Comparison of ENCODE assay signal across 10 mouse cellular contexts in genomic region chr2:161138672-161139536, GRCm38 (mm10). TPM values are rescaled to one million over a fixed set of nuclear protein-coding genes. Genes with fewer than 3 reads are reported as not detected.
DNase-seq lines count a peak whose midpoint lies in the region; ATAC-seq lines count a peak whose summit lies in the region.
"Had no signal": no experiment of that assay in that cellular context is flagged by ENCODE, and none has a peak within 500 bp of the region (broad histone marks: within the 10 kb centered on the region; RNA-seq: fewer than 3 reads in every experiment).

No protein-coding gene starts in this region.

- peak; percentile 96 for ATAC-seq in frontal cortex, adult (ENCODE audit: low TSS enrichment)
- ATAC-seq: forebrain, embryonic 15.5 days had no signal

- DNase-seq in frontal cortex, postnatal 10 days (ENCODE audit: low spot score in 2 of 2), result no peak
- DNase-seq in right cerebral cortex, postnatal 25 days, result peak; percentile 62
- DNase-seq in right cerebral cortex, postnatal 4 days, result no peak
- DNase-seq in kidney, postnatal 14 days, result peak; percentile 26
- peak; percentile 51 for DNase-seq in telencephalon, adult 2 months (ENCODE audit: low read depth, low spot score)
- DNase-seq in adrenal gland, postnatal 10 days, result no peak
- DNase-seq in neural tube, embryonic 10.5 days (ENCODE audit: extremely low spot score, low spot score), result no peak
- DNase-seq: thymus, adult 2 months had no signal

RNA-seq across cellular contexts. Expression of gene Chd6, which starts 30.0 kb away (rescaled TPM):
- 10 to 100 TPM; 34.6 to 48.6 TPM for total RNA-seq in adrenal gland, postnatal 10 days (2021)

Comparison
In these comparisons a context has a peak if more than half of its experiments do, and no peak if none do; other contexts are left out.
1. DNase-seq: peak in right cerebral cortex, postnatal 25 days (single experiment), kidney, postnatal 14 days (single experiment) and telencephalon, adult 2 months (single experiment); none in frontal cortex, postnatal 10 days (0 of 2), right cerebral cortex, postnatal 4 days (single experiment), adrenal gland, postnatal 10 days (single experiment) and neural tube, embryonic 10.5 days (single experiment).